ENCODE assay signal across 16 mouse cellular contexts in the genomic region with DNA sequence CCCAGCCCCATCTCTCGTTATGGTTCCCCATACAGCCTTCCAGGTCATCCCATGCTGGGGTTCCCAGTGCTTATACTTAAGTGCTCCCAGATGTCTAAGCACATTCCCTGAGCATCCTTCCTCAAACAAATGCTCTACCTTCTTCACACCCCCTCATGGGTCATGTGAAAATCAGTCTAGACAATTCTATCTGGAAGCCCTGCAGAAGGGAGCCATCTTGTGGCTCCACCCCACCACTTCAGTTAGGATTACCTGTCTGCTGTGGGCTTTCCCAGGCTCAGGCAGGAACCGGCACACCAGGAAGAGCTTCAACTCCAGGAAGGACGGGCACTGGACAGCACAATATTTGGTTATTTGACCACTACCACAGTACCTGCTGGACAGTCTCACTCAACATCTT.
A peak's percentile ranks its signal among the peaks of the same experiment; 100 is the strongest.
DNase-seq lines count a peak whose midpoint lies in the region; TF ChIP-seq lines count a peak whose summit lies in the region.
"Had no signal": no experiment of that assay in that cellular context is flagged by ENCODE, and none has a peak within 500 bp of the region (broad histone marks: within the 10 kb centered on the region; RNA-seq: fewer than 3 reads in every experiment).

No protein-coding gene starts in this region.

- H3K27ac ChIP-seq in layer of hippocampus, adult 2 months: no peak overlapping the region
- H3K27ac ChIP-seq: heart, embryonic 10.5 days; liver, embryonic 15.5 days; macrophage; midbrain, embryonic 12.5 days had no signal

- intact Hi-C loops in gastrocnemius, postnatal 36 days (cut with DNase I): no loop called here

- peak; percentile 58 for TF ChIP-seq CTCF in layer of hippocampus, adult 2 months (conservative IDR thresholded peaks at IDR 0.05)

- H3K4me3 ChIP-seq in layer of hippocampus, adult 2 months: no peak overlapping the region
- H3K4me3 ChIP-seq: heart, embryonic 10.5 days; liver, embryonic 15.5 days; midbrain, embryonic 12.5 days; myocyte had no signal

- DNase-seq in cerebellum, adult 11 months: peak; percentile 54
- no peak for DNase-seq in cerebellum, postnatal 4 days (ENCODE audit: low spot score in 2 of 2)
- no peak for DNase-seq in layer of hippocampus, adult 2 months (ENCODE audit: low spot score in 2 of 2)
- no peak for DNase-seq in layer of hippocampus, adult 11-12 months (ENCODE audit: low spot score)
- DNase-seq in thymus, postnatal 4 days: peak; percentile 13
- no peak for DNase-seq in thymus, postnatal 36 days
- DNase-seq in yolk sac, embryonic 10.5 days (ENCODE audit: low spot score): peak; percentile 44
- DNase-seq in gastrocnemius, postnatal 36 days: no peak
- DNase-seq: adrenal gland, adult 2 months; heart, postnatal 4 days; kidney, postnatal 10 days had no signal

Comparison
In these comparisons a context has a peak if more than half of its experiments do, and no peak if none do; other contexts are left out.
1. DNase-seq: peak in cerebellum, adult 11 months (single experiment), thymus, postnatal 4 days (single experiment) and yolk sac, embryonic 10.5 days (single experiment); none in cerebellum, postnatal 4 days (0 of 2), layer of hippocampus, adult 2 months (0 of 2), layer of hippocampus, adult 11-12 months (single experiment), thymus, postnatal 36 days (0 of 2) and gastrocnemius, postnatal 36 days (0 of 2).